Mouse (Mus musculus) heart, embryonic 11.5 days (tissue): ENCODE measurements around the gene Pgls. TPM values are rescaled to one million over a fixed set of nuclear protein-coding genes. Genes with fewer than 3 reads are reported as not detected.

Source experiments
- microRNA-seq: library from miRNA; unstranded; fragments of <30 nt; microRNA quantifications from one replicate; pipeline ENCODE4, GENCODE M21; 2016; ENCODE audit warnings: borderline number of aligned reads
- polyA plus RNA-seq: library from polyadenylated mRNA; unstranded; fragments of >200 nt; fragmentation: Nextera tagmentation; extraction: Ambion mirVana; gene quantifications from 2 replicates; pipeline ENCODE4 v1.2.1, GENCODE M21; 2014

The Pgls gene
- polyA plus RNA-seq, 1 experiment from 2014 or later: 194 TPM

Small RNA genes lying within 50 kb of the gene (microRNA-seq; reads per million reads assigned to microRNA genes)
- gene Mir6769b: not detected

Other genes starting within 250 kb of the Pgls start
- gene Use1, start 225.3 kb upstream of the Pgls start, polyA plus RNA-seq: 73.3 and 80.7 TPM in 2 replicates
- gene Ocel1, start 220.9 kb upstream of the Pgls start, polyA plus RNA-seq: 2.7 and 2.9 TPM in 2 replicates
- gene Nr2f6, start 210.2 kb upstream of the Pgls start, polyA plus RNA-seq: 45.7 and 47.2 TPM in 2 replicates
- 3.0 and 4.3 TPM in 2 replicates for gene Ushbp1, start 196.4 kb upstream of the Pgls start, polyA plus RNA-seq
- 89.6 and 92.1 TPM in 2 replicates for gene Babam1, start 195.3 kb upstream of the Pgls start, polyA plus RNA-seq
- 21.2 and 23.0 TPM in 2 replicates for gene Ankle1, start 186.2 kb upstream of the Pgls start, polyA plus RNA-seq
- gene Abhd8, start 128.5 kb upstream of the Pgls start, polyA plus RNA-seq: 17.0 and 20.4 TPM in 2 replicates
- gene Mrpl34, start 127.2 kb upstream of the Pgls start, polyA plus RNA-seq: 163 and 169 TPM in 2 replicates
- gene Dda1, start 123.0 kb upstream of the Pgls start, polyA plus RNA-seq: 95.9 and 102 TPM in 2 replicates
- gene Ano8, start 106.2 kb upstream of the Pgls start, polyA plus RNA-seq: 0.90 and 1.4 TPM in 2 replicates
- 4.8 and 5.3 TPM in 2 replicates for gene Gtpbp3, start 104.1 kb upstream of the Pgls start, polyA plus RNA-seq
- 148 and 170 TPM in 2 replicates for gene Plvap, start 80.4 kb upstream of the Pgls start, polyA plus RNA-seq
- gene Ccdc194, start 66.5 kb upstream of the Pgls start, polyA plus RNA-seq: 0.55 and 1.3 TPM in 2 replicates
- gene Bst2, start 54.7 kb upstream of the Pgls start, polyA plus RNA-seq: 4.2 and 17.4 TPM in 2 replicates
- 59.7 and 63.3 TPM in 2 replicates for gene Mvb12a, start 49.3 kb upstream of the Pgls start, polyA plus RNA-seq
- 0.21 and 0.35 TPM in 2 replicates for gene Tmem221, start 33.3 kb upstream of the Pgls start, polyA plus RNA-seq
- not detected in 2 replicates for gene Nxnl1, start 25.6 kb upstream of the Pgls start, polyA plus RNA-seq
- 9.2 and 10.8 TPM in 2 replicates for gene Slc27a1, start 23.3 kb upstream of the Pgls start, polyA plus RNA-seq
- 1.9 and 2.0 TPM in 2 replicates for gene Fam129c, start 5.5 kb downstream of the Pgls start, polyA plus RNA-seq
- gene Colgalt1, start 18.8 kb downstream of the Pgls start, polyA plus RNA-seq: 47.8 and 55.6 TPM in 2 replicates
- gene Unc13a, start 79.6 kb downstream of the Pgls start, polyA plus RNA-seq: 0.63 and 0.65 TPM in 2 replicates
- 4.9 and 5.3 TPM in 2 replicates for gene Jak3, start 84.1 kb downstream of the Pgls start, polyA plus RNA-seq
- 0.61 and 0.89 TPM in 2 replicates for gene Insl3, start 97.0 kb downstream of the Pgls start, polyA plus RNA-seq
- gene B3gnt3, start 109.6 kb downstream of the Pgls start, polyA plus RNA-seq: 1.4 and 1.8 TPM in 2 replicates
- 0.83 and 1.2 TPM in 2 replicates for gene Fcho1, start 133.5 kb downstream of the Pgls start, polyA plus RNA-seq